Mouse (Mus musculus): ENCODE data around the gene Rnf182.

- no peak for TF ChIP-seq POLR2A (IDR thresholded peaks at IDR 0.05; ENCODE audit: low read depth, low read length)
- no peak for TF ChIP-seq CTCF (IDR thresholded peaks at IDR 0.05; ENCODE audit: borderline replicate concordance, insufficient read depth, low read length)
Measured at GRCm38 (mm10) chr13:43583504-43583903, 32.0 kb upstream of the Rnf182 start.
